Mouse (Mus musculus): ENCODE data around the gene Gm21767. TPM values are rescaled to one million over a fixed set of nuclear protein-coding genes. Genes with fewer than 3 reads are reported as not detected.
"Not testable (repeated sequence)": the region's sequence is repeated elsewhere in the genome, so short reads cannot be mapped to it uniquely, and the experiment has no call there.

Gene Gm21767
- total RNA-seq (2014; rRNA removed) (not detected in 2 replicates), polyA plus RNA-seq (2015; fragmentation: Nextera tagmentation; extraction: Ambion mirVana) (not detected in 2 replicates)

DNA sequence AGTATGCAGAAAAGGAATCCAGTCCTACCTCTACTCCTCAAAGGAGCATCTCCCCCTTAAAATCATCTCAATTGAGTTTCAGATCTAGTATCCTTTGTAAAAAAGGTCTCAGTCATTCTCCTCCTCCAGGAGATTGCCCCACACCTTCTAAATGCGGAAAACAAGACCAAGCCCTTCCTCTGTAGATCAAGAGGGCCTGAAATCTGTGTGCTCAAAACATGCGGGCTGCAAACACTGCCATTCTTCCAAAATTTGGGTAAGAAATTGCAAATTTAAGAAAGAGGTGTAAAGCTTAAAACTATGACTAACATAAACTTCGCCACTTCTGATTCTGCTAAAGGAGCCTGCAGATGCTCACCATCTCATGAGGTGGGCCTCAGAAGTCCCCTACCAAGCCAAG lies at the start of gene Gm21767:
Gene Gm21767 (plus strand): TSS at position 301 of the 400 bp plus-strand sequence.
- H3K4me1 ChIP-seq (ENCODE audit: insufficient read depth, low read length); DNase-seq (ENCODE audit: low spot score); H3K4me3 ChIP-seq (ENCODE audit: low read depth, low read length); H3K27ac ChIP-seq (ENCODE audit: low read depth, low read length); H3K27me3 ChIP-seq (ENCODE audit: insufficient read depth, low read length); H3K9ac ChIP-seq (replicated peaks; ENCODE audit: low read length, poor library complexity, severe bottlenecking); H3K9me3 ChIP-seq (ENCODE audit: low read length); H3K36me3 ChIP-seq (ENCODE audit: insufficient read depth, low read length); H3K4me2 ChIP-seq (ENCODE audit: low read depth, low read length, poor library complexity, severe bottlenecking); ATAC-seq (ENCODE audit: low FRiP score): not testable (repeated sequence)
- no CpG with 5 or more reads among the region's 3 CpGs for WGBS
